Mouse (Mus musculus): ENCODE data around the gene Ntn5.

GRCm38 (mm10) chr7:45695098-45695497, 11.3 kb downstream of the Ntn5 start:
- no peak for TF ChIP-seq CTCF (IDR thresholded peaks at IDR 0.05; ENCODE audit: borderline replicate concordance, control insufficient read depth, extremely low read depth, insufficient read depth, low read length, poor library complexity)
- no peak for TF ChIP-seq POLR2A (IDR thresholded peaks at IDR 0.05; ENCODE audit: control insufficient read depth, extremely low read depth, insufficient read depth, low read length, poor library complexity)
